Mouse (Mus musculus): ENCODE measurements around the gene Fcho2.
A peak's percentile ranks its signal among the peaks of the same experiment; 100 is the strongest.

The Fcho2 gene

DNA sequence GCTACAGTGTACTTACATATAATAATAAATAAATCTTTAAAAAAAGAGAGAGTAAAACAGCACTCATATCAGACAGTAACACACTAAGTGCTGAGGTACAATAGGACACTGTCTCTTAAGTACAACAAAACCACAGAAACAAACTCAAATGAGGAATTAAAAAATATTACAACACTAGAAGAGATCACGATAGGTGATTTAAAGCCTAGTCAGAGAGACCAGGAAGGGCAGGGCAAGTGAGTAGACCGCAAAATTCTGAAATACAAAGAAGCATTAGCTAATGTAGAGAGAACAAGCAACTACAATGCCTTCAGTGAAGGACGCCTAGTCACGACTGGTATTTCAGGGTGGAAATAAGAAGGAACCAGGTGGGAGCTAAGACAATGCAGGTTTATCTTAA is 11.6 kb downstream of the Fcho2 start:
- DNase-seq = no peak

GRCm38 (mm10) chr13:98802957-98803356 is 12.3 kb downstream of the Fcho2 start:
- peak in 1 of 2 experiments; percentile 29 for DNase-seq

DNA sequence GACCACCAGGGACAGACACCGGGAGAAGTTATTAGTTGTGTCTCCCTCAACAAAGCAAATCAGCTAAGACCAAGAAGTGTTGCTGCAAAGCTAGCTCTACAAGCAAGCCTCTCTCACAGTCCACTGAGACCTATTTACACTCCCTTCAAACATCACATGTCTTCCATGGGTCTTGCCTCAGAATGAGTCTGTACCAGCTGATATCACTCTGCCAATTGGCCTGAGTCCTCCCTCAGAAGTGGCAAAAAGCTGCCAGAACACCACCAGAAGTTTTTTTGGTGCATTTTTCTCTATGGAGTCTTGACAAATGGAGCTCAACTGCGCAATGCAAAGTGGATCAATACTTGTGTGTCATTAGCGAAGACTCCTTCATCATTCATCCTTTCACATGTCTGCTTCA is 19.7 kb downstream of the Fcho2 start:
- no peak for DNase-seq

DNA sequence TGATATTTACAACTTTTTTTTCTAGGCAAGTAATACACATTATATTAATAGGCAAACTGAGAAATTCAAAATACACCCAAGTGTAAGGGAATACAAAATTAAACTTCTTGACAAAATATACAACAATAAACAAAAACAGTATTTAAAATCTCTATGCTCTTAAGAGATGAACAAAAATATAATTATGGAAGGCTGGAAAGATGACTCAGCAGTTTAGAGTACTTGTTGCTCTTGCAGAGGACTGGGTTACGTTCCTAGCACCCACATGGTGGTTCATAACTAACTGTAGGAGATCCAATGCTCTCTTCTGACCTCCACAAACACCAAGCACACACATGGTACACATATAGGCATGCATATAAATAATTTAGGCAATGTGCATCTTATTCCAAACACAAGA is 22.4 kb downstream of the Fcho2 start:
- DNase-seq = no peak

DNA sequence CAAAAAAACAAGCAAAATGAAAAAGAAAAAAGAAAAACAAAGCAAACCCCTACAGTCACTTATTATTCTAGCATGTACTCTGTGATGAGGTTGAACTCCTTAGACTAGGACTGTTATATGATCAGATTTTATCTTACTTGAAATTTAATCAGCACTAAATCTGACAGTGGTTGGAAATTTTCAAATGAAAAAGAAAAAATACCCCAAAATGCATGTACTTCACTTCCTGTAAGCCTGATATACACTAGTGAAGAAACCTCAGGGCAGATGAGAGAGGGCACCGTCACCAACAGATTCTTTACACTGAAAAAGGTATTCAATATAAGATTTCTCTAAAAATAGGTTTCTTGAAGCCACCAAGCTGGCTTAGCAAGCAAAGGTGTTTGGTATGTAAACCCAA is 23.6 kb downstream of the Fcho2 start:
- DNase-seq = no peak

- DNase-seq = no peak
These were observed 28.1 kb downstream of the Fcho2 start for GRCm38 (mm10) chr13:98786970-98787685.

- DNase-seq = no peak
These were observed 37.3 kb downstream of the Fcho2 start for GRCm38 (mm10) chr13:98777959-98778358.

- no peak for DNase-seq
These were observed 43.8 kb downstream of the Fcho2 start for GRCm38 (mm10) chr13:98771484-98771883.

GRCm38 (mm10) chr13:98768329-98768728 is 46.9 kb downstream of the Fcho2 start:
- DNase-seq = peak; percentile 76 to 87

GRCm38 (mm10) chr13:98761771-98762170 is 53.5 kb downstream of the Fcho2 start:
- no peak for DNase-seq

GRCm38 (mm10) chr13:98755886-98756285 is 59.4 kb downstream of the Fcho2 start:
- no peak for DNase-seq

GRCm38 (mm10) chr13:98744679-98745078 is 70.6 kb downstream of the Fcho2 start:
- no peak for DNase-seq

- no peak for DNase-seq
These were observed 71.4 kb downstream of the Fcho2 start for GRCm38 (mm10) chr13:98743829-98744228.

GRCm38 (mm10) chr13:98743214-98743613 is 72.0 kb downstream of the Fcho2 start:
- DNase-seq = no peak

DNA sequence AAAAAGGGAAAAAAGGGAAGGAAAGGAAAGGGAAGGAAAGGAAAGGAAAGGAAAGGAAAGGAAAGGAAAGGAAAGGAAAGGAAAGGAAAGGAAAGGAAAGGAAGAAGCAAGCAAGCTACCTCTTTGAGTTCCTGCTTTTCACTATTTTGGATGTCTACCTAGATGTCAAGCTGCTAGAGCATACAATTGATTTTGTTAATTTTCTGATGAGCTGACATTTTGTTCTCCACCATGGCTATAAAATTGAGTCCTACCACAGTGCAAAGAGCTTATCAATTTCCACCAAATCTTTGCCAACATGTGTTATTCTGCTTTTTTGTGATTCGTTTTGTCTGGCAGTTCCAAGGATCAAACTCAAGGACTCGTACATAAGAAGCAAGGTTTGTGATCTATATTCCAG is 77.0 kb downstream of the Fcho2 start:
- DNase-seq = no peak

DNA sequence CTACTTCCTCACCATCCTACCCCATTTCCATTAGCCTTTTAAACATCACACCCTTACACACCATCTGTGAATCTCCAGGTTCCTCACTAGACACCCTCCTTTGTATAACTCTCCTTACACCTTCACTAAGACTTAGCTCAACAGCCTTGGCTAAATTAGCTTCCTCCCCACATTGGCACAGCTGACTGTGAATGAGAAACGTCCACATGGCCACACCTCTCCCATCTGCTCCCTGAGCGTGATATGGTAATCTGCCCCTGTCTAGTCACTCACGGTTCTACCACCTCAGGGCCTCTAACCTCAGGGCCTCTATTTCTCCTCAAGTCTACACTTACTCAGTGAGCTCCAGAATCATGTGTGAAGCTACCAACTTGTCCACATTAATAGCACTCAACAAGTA is 82.0 kb downstream of the Fcho2 start:
- DNase-seq = no peak

DNA sequence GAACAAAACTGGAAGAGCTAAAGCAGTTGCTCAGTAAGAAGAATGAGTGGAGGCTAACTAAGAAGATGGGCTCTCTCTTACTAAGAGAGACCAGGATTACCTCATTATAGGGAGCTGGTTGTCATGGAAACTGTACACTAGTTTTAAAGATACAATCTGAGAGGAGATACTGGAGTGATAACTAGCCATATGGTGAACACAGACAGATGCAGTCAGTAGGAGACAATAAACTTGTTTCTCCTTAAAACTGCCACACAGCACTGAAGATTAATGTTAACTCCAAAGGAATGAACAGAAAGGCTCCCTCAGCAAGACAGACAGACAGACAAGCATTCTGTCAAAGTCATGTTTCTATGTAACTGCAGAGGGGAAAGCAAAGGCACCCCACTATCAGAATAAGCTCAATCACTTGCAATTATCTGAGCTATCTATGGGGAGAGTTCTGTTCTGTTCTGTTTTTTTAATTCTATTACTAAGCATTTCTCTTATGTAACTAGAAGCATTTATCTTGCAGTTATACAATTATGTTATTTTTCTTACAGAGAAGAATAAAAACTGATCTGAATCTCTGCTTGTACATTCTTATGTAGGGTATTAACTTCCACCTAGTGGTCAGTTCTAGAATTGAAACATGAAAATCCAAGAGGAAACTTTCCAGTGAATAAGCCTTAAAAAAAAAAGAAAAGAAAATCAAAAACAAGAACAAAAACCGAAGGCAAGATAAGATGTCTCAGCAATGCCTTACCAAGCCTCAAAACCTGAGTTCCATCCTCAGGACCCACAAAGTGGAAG is 85.8 kb downstream of the Fcho2 start:
- no peak for DNase-seq

DNA sequence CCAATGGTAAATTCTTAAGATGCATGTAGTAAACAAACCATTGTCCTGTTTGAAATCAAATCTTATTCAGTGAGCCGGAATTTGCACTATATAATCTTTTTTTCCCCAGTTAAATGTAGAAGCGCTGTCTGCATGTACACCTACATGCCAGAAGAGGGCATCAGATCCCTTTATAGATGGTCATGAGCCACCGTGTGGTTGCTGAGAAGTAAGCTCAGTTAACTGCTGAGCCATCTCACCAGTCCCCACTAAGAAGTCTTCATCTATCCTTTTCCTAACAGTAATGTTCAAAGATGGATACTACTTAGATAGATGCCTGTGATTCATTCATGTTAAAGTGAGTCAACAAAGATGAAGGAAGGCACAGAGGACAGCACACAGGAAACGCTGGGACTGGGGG is 88.8 kb downstream of the Fcho2 start:
- peak; percentile 41 to 44 for DNase-seq

DNA sequence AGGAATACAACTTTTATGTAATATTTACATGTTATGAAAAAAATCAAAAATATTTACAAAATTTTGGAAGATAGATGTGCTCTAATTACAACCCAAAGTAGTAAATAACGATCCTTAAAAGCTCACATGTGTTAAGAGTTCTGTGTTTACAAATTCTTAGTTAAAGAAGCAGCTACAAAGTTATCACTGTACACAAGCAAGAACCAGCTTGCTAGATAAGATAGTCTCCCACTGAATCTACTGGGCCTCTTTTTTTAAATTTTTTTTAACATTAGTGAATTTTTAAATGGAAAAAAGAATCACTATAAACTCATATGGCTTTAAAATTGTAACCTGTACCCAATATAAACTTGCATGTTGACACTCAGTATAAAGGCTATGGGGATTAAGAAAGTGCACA is 91.8 kb downstream of the Fcho2 start:
- DNase-seq = no peak

GRCm38 (mm10) chr13:98722296-98722695 is 93.0 kb downstream of the Fcho2 start:
- no peak for DNase-seq

DNA sequence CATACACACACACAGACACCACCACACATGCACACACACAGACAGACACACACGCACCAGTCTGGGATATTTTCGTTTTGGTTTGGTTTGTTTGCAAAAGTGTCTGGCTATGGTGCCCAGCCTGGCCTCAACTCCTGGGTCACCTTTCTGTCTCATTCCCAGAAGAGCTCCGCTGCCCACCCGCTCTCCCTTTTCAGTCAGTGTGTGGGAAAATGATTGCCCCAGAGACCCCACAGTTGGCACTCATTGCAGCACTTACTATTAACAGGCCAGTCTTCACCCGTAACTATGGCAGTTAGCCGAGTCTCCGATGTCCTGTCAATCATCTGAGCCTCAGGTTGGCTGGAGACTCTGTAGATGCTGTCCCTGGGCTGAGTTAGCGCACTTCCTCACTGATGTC is 99.1 kb downstream of the Fcho2 start:
- DNase-seq = no peak

GRCm38 (mm10) chr13:98715443-98715990 is 99.7 kb downstream of the Fcho2 start:
- peak; percentile 26 to 42 for DNase-seq

DNA sequence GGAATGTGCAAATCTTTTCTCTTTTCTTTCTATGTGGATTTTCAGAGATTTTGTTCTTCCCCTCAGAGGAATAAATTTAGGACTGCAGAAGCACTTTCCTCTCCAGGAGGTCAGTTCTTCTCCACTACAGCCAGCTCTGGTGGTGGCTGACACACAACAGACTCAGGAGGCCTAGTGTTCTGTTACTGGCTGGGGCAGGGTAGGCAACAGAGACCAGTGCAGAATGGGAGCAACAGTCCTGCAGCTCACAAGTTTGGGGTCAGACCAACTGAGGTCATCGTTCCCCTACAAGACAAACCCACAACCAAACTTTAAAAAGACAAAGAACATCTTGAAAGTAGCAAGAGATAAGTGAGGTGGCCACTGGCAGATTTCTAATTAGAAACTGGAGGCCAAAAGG is 104.6 kb downstream of the Fcho2 start:
- no peak for DNase-seq

GRCm38 (mm10) chr13:98710236-98710635 is 105.0 kb downstream of the Fcho2 start:
- DNase-seq = no peak

All from kidney, postnatal 36 days (tissue).